Mouse (Mus musculus): Measurements from ENCODE around the gene Cyp2b10. TPM values are rescaled to one million over a fixed set of nuclear protein-coding genes. Genes with fewer than 3 reads are reported as not detected.

Cyp2b10 gene
- total and polyA plus RNA-seq, 2 experiments from 2014 or later = not detected

GRCm38 (mm10) chr7:25884272-25884671 is 13.1 kb upstream of the Cyp2b10 start:
- Histone ChIP-seq H3K9me3 (ENCODE audit: low read length) (no peaks in the 10 kb centered on the region), H3K27ac (ENCODE audit: low read depth, low read length) (no peak overlapping the region), H3K4me2 (ENCODE audit: low read depth, low read length, poor library complexity, severe bottlenecking) (no peak overlapping the region), H3K4me1 (ENCODE audit: insufficient read depth, low read length) (no peaks in the 10 kb centered on the region), H3K9ac (replicated peaks; ENCODE audit: low read length, poor library complexity, severe bottlenecking) (no peak overlapping the region), H3K36me3 (ENCODE audit: insufficient read depth, low read length) (no peaks in the 10 kb centered on the region), H3K27me3 (ENCODE audit: insufficient read depth, low read length) (no peaks in the 10 kb centered on the region), H3K4me3 (ENCODE audit: low read depth, low read length) (no peak overlapping the region)
- DNase-seq (ENCODE audit: low spot score) (no peak), ATAC-seq (ENCODE audit: low FRiP score) (no peak)
- no peak for TF ChIP-seq CTCF (IDR thresholded peaks at IDR 0.05)
- 92% methylated on average over 1 of the region's 1 CpGs for WGBS

GRCm38 (mm10) chr7:25887758-25888157 is 9.7 kb upstream of the Cyp2b10 start:
- 79% methylated on average over 3 of the region's 3 CpGs for WGBS
- H3K9ac ChIP-seq (replicated peaks; ENCODE audit: low read length, poor library complexity, severe bottlenecking) = no peak overlapping the region
- H3K36me3 ChIP-seq (ENCODE audit: insufficient read depth, low read length) = no peaks in the 10 kb centered on the region
- no peak overlapping the region for H3K27ac ChIP-seq (ENCODE audit: low read depth, low read length)
- H3K4me1 ChIP-seq (ENCODE audit: insufficient read depth, low read length) = no peaks in the 10 kb centered on the region
- no peaks in the 10 kb centered on the region for H3K9me3 ChIP-seq (ENCODE audit: low read length)
- no peak overlapping the region for H3K4me2 ChIP-seq (ENCODE audit: low read depth, low read length, poor library complexity, severe bottlenecking)
- no peak for TF ChIP-seq CTCF (IDR thresholded peaks at IDR 0.05)
- no peak overlapping the region for H3K4me3 ChIP-seq (ENCODE audit: low read depth, low read length)
- no peaks in the 10 kb centered on the region for H3K27me3 ChIP-seq (ENCODE audit: insufficient read depth, low read length)
- ATAC-seq (ENCODE audit: low FRiP score) = no peak
- no peak for DNase-seq (ENCODE audit: low spot score)

GRCm38 (mm10) chr7:25893159-25893558 is 4.3 kb upstream of the Cyp2b10 start:
- no peaks in the 10 kb centered on the region for H3K4me1 ChIP-seq (ENCODE audit: insufficient read depth, low read length)

GRCm38 (mm10) chr7:25895162-25895561 is 2.3 kb upstream of the Cyp2b10 start:
- H3K27ac ChIP-seq (ENCODE audit: low read depth, low read length) = no peak overlapping the region
- H3K9me3 ChIP-seq (ENCODE audit: low read length) = no peaks in the 10 kb centered on the region
- H3K4me1 ChIP-seq (ENCODE audit: insufficient read depth, low read length) = no peaks in the 10 kb centered on the region
- no peaks in the 10 kb centered on the region for H3K27me3 ChIP-seq (ENCODE audit: insufficient read depth, low read length)
- no peaks in the 10 kb centered on the region for H3K36me3 ChIP-seq (ENCODE audit: insufficient read depth, low read length)
- no peak overlapping the region for H3K4me3 ChIP-seq (ENCODE audit: low read depth, low read length)
- DNase-seq (ENCODE audit: low spot score) (no peak), ATAC-seq (ENCODE audit: low FRiP score) (no peak)
- no peak overlapping the region for H3K9ac ChIP-seq (replicated peaks; ENCODE audit: low read length, poor library complexity, severe bottlenecking)
- no peak overlapping the region for H3K4me2 ChIP-seq (ENCODE audit: low read depth, low read length, poor library complexity, severe bottlenecking)
- no peak for TF ChIP-seq CTCF (IDR thresholded peaks at IDR 0.05)
- WGBS = 77% methylated on average over 1 of the region's 1 CpGs

More at GRCm38 (mm10) chr7:25893159-25893558, 4.3 kb upstream of the Cyp2b10 start:
- H3K27me3 ChIP-seq (ENCODE audit: insufficient read depth, low read length) = no peaks in the 10 kb centered on the region
- DNase-seq (ENCODE audit: low spot score) (no peak), ATAC-seq (ENCODE audit: low FRiP score) (no peak)
- no peak for TF ChIP-seq CTCF (IDR thresholded peaks at IDR 0.05)
- no peak overlapping the region for H3K27ac ChIP-seq (ENCODE audit: low read depth, low read length)
- no peaks in the 10 kb centered on the region for H3K36me3 ChIP-seq (ENCODE audit: insufficient read depth, low read length)
- WGBS = 89% methylated on average over 5 of the region's 5 CpGs
- no peak overlapping the region for H3K4me3 ChIP-seq (ENCODE audit: low read depth, low read length)
- H3K9me3 ChIP-seq (ENCODE audit: low read length) = no peaks in the 10 kb centered on the region
- no peak overlapping the region for H3K9ac ChIP-seq (replicated peaks; ENCODE audit: low read length, poor library complexity, severe bottlenecking)
- no peak overlapping the region for H3K4me2 ChIP-seq (ENCODE audit: low read depth, low read length, poor library complexity, severe bottlenecking)

- no peak overlapping the region for H3K4me3 ChIP-seq (ENCODE audit: low read depth, low read length)
- H3K27me3 ChIP-seq (ENCODE audit: insufficient read depth, low read length) = no peaks in the 10 kb centered on the region
- no peaks in the 10 kb centered on the region for H3K36me3 ChIP-seq (ENCODE audit: insufficient read depth, low read length)
- ATAC-seq (ENCODE audit: low FRiP score) (no peak), DNase-seq (ENCODE audit: low spot score) (no peak)
- 91% methylated on average over 7 of the region's 7 CpGs for WGBS
- no peak overlapping the region for H3K9ac ChIP-seq (replicated peaks; ENCODE audit: low read length, poor library complexity, severe bottlenecking)
- no peaks in the 10 kb centered on the region for H3K4me1 ChIP-seq (ENCODE audit: insufficient read depth, low read length)
- no peak overlapping the region for H3K4me2 ChIP-seq (ENCODE audit: low read depth, low read length, poor library complexity, severe bottlenecking)
- TF ChIP-seq CTCF (IDR thresholded peaks at IDR 0.05) = no peak
- H3K27ac ChIP-seq (ENCODE audit: low read depth, low read length) = no peak overlapping the region
- 0 out of 2 replicates have a peak, but pooled peaks cover 3% of the 10 kb centered on the region for H3K9me3 ChIP-seq (ENCODE audit: low read length)
Observed at GRCm38 (mm10) chr7:25898064-25898463, 644 bp downstream of the Cyp2b10 start.

- Histone ChIP-seq H3K27ac (ENCODE audit: low read depth, low read length) (no peak overlapping the region), H3K27me3 (ENCODE audit: insufficient read depth, low read length) (no peaks in the 10 kb centered on the region), H3K4me3 (ENCODE audit: low read depth, low read length) (no peak overlapping the region), H3K36me3 (ENCODE audit: insufficient read depth, low read length) (no peaks in the 10 kb centered on the region), H3K9ac (replicated peaks; ENCODE audit: low read length, poor library complexity, severe bottlenecking) (no peak overlapping the region), H3K4me2 (ENCODE audit: low read depth, low read length, poor library complexity, severe bottlenecking) (no peak overlapping the region), H3K9me3 (ENCODE audit: low read length) (0 out of 2 replicates have a peak, but pooled peaks cover 3% of the 10 kb centered on the region), H3K4me1 (ENCODE audit: insufficient read depth, low read length) (no peaks in the 10 kb centered on the region)
- no peak for TF ChIP-seq CTCF (IDR thresholded peaks at IDR 0.05)
- WGBS = 78% methylated on average over 8 of the region's 8 CpGs
- ATAC-seq (ENCODE audit: low FRiP score) (no peak), DNase-seq (ENCODE audit: low spot score) (no peak)
Observed at GRCm38 (mm10) chr7:25902061-25902690, 4.8 kb downstream of the Cyp2b10 start.
